Mouse (Mus musculus): ENCODE data around the gene Mrpl48.
"Not testable (repeated sequence)": the region's sequence is repeated elsewhere in the genome, so short reads cannot be mapped to it uniquely, and the experiment has no call there.

The Mrpl48 gene

DNA sequence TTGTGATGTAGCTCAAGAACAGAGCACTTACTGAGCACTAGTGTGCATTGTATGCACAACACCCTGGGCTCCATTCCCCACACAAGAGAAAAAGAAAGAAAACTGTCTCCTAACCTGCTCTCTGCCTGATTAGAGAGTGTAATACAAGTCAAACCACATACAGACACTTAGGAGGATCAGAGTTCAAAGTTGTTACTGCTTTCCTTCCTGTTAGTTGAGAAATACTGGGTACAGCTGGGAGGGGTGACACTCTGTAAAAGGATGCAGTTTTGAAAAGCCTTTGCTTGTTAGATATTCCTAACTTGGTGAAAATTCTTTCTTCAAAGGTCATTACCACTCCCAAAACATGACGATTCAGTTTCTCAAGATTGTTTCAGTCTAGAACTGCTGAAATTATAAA, 18.3 kb downstream of the Mrpl48 start:
- DNase-seq (ENCODE audit: low read depth, low spot score): no peak

DNA sequence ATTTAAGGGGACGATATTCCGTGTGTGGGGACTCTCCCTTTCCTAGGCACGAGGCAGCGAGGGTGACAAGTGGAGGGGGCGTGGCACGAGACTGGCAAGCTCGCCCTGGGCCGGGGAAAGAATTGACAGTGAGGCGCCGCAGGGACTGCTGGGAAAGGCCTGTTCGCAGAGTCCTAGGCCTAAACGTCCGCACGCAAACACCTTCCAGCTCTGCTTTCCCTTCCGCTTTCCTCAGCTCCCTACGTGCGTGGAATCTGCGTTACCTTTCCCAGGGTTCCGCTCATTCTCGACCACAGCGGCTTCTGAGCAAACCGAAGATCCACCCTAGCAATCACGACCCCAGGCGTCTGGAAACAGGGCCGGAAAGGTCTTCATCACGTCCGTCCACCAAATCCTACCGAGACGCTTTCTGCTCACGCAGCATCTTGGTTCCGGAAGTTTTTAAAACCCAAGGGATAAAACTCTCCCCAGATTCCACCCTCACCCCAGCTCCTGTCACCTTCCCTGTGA, 25.3 kb downstream of the Mrpl48 start:
- DNase-seq (ENCODE audit: low read depth, low spot score): peak; percentile 86

DNA sequence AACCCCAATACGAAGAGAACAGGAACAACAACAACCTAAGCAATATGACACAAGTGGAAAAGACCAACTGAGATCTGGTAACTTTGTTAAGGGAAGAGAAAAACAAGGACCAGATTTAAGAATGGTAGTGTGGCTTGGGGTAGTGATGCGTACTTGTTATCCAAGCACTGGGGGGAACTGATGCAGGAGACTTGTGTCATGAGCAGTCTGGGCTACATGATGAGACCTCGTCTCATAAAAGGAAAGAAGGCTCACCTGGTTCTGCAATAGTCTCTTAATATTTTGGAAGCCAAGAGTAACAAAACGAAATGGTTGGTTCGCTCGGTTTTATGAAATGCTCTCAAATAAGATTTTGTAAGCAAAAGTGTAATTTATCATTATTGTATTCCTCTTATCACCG, 25.9 kb downstream of the Mrpl48 start:
- DNase-seq (ENCODE audit: low read depth, low spot score): no peak

DNA sequence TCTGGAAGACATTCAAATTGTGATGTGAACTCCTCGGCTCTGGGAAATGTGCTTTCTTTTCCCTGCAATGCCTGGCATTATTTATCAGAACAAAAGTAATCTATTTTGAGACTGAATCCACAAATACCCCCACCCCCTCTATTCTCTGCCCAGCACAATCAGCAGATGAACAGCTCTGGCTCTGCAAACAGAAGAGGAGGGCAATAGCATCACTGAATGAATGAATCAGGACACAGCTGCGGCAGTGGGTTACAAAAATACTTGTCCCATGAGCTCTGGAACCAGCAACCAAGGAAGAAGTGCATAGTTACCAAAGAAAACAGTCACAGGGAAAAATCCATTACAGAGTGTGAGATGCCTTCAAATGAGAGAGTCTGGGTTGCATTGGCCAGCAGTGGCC, 29.3 kb downstream of the Mrpl48 start:
- DNase-seq (ENCODE audit: low read depth, low spot score): no peak

DNA sequence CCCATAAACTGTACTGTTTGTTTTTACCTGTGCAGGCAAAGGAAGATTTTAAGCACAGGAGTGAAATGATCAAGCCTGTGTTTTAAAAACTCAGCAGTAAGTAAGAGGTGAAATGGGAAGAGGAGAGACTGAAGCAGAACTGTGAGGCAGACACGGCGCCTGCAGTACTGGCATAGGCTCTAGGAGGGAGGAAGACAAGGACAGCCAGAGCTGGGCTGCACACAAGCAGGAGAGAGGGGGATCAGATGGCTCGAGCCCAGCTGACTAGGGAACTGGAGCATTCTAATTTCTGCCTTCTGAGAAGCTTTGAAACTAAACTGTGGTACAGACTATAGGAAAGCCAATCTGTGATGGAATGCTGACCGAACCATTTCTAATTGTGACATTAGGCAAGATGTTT, 35.4 kb downstream of the Mrpl48 start:
- no peak for DNase-seq (ENCODE audit: low read depth, low spot score)

DNA sequence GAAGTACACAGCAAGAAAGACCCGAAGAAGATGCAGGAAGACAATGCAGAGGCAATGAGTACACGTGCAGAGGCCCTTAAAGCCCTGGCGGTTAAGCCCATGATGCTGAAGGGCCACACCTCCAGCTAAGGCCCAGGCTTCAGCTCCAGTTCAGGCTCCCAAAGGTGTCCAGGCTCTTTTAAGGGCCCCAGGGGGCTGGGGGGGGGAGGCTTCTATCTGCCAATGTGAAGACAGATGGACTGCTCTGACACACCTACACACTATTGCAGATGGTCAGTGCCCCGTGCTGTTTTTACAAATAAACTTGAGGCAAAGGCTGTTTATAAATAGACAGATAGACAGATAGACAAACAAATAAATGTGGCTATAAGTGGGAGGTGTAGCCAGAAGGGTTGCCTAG, 36.0 kb downstream of the Mrpl48 start:
- DNase-seq (ENCODE audit: low read depth, low spot score): no peak

DNA sequence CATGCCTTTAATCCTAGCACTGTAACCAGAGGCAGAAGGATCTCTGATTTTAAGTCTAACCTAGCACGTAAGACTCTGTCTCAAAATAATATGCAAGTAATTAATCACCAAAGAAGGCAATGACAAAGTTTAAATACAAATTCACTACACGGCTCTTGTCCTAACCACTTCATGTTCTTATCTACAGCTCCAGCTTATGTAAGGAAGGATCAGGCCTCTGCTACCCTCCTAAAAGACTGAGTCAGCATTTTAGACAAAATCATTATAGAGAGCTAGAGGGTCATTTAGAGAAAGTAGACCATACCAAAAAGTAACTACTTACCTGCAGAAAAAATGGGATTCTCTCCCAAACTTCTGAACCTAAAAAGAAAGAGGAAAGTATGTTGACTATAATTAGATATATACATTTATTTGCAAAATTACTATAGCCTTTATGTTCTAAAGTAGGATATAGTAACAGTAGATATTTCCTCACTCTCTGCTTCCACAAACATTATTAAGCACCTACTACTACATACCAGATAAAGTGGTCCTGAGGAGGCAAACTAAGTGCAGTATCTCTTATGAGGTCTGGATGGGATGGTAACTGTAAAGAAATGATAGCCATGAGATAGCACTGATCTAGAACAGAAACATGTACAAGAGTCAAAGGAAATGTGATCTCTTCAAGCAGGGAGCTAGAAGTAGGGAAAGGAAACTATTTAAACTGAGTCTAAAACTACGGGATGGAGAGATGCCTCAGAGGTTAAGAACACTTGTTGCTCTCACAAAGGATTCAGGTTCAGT, 37.0 kb downstream of the Mrpl48 start:
- no peak for DNase-seq (ENCODE audit: low read depth, low spot score)

DNA sequence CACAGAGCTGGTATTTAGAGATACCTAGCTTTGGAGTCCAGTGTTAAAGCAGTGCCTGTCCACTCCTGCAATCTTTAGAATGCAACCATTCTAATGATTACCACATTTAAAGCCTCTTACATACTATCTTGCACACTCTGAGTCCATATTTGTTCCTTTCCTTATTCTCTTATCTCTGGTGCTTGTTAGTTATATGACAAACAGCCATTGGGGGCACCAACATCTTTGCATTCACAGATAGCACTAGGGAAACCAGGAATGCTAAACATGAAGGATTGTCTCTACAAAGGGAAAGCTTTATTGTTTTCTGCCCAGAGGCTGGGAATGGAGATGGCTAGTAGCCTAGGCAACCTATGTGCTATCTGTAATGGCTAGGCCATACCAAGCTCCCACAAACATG, 38.2 kb downstream of the Mrpl48 start:
- DNase-seq (ENCODE audit: low read depth, low spot score): no peak

DNA sequence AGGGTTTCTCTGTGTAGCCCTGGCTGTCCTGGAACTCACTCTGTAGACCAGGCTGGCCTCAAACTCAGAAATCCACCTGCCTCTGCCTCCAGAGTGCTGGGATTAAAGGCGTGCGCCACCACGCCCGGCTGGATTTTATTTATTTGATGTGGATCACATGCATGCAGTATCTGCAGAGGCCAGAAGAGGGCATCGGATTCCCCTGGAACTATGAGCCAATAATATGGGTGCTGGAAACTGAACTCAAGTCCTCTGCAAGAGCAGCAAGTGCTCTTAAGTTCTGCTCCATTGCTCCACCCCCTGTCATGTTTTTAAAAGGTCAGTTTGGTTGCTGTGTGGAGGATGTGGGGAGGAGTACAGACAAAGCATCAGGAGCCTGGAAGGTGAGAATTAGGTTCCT, 40.9 kb downstream of the Mrpl48 start:
- DNase-seq (ENCODE audit: low read depth, low spot score): not testable (repeated sequence)

DNA sequence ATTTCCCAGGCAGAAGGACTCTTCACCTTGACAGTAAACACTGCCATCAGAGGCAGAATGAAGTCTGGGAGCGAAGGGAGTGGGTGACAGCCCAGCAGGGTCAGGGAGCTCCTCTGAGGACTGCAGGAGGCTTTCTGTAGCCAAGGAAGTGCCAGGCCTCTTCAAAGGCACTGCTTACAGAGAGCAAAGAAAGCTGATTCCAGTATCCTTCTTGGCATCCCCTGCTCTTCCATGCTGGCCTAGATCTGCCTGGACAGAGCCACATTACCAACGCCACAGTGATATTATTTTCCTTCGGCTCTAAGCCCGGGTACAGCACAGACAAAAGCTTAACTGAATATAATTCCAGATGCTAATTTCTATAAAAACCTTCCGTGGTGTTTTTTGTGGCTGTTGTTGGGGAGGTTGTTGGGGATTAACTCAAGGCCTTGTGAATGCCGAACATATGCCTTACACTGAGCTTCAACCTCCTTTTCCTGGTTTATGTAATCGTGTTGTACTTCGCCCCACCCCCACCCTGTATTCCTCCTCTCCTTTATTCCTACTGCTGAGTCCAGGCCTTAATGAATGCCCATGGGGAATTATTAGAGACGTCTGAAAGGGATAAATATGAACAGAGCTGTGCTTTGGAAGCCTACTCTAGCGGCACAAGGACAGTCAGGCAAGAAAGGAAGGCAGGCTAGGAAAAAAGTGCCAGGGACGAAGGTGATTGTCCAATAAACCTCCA, 46.1 kb downstream of the Mrpl48 start:
- no peak for DNase-seq (ENCODE audit: low read depth, low spot score)

DNA sequence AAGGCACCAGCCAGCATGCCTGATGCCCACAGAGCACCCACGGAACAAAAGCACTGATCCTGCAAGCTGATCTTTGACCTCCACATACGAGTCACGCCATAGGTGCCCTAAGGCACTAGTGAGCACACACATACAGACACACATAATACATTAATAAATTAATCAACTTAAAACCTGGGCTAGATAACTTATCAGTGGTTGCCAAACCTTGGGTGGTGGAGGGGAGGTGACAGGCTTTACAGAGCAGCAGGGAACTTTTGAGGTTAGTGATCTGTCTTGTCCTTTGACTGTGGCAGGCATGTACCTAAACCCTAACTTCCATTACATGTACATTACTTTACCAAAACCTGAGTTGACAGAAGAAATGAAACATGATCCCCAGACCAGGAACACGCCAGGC, 48.8 kb downstream of the Mrpl48 start:
- DNase-seq (ENCODE audit: low read depth, low spot score): no peak

DNA sequence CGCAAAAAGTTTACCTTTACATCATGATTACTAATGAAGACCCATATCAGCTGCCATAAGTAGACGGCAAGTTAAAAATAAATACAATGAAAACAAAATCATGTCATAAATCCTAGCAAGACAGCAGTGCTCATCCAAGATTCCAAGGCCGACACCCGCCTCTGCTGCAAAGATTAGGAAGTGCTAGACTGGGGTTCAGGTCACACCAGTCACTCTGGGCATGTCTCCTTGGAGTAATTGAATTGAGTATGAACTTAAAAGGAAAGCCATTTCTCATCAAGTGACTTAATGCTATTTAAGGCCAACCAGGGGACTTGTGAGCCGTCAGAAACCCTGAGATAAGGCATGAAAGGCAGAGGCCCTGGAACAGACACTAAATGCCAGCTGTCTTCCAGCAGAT, 50.9 kb downstream of the Mrpl48 start:
- no peak for DNase-seq (ENCODE audit: low read depth, low spot score)

DNA sequence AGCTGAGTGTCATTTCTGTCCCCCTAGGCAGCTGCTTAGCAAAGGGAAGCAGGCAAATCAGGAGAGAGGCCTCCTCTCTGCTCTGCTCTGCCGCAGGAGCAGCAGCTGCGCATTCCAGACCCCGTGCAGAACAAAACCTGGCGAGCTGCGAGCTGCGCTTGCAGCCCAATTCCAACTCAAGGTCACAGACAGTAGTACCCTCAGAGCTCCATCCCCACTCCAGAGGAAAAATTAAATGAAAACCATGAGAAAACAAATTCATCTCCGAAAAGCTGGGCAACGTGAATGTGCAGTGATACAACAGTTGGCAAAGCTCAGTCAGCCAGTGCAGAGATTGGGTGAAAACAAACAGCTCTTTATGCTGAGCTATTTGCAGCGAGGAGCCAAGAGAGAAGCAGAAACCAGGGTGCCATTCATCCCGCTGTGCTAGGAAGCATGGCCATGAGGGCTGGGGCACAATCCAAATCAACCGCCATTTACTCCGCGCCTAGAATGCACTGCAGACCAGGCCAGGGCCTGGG, 52.6 kb downstream of the Mrpl48 start:
- no peak for DNase-seq (ENCODE audit: low read depth, low spot score)

DNA sequence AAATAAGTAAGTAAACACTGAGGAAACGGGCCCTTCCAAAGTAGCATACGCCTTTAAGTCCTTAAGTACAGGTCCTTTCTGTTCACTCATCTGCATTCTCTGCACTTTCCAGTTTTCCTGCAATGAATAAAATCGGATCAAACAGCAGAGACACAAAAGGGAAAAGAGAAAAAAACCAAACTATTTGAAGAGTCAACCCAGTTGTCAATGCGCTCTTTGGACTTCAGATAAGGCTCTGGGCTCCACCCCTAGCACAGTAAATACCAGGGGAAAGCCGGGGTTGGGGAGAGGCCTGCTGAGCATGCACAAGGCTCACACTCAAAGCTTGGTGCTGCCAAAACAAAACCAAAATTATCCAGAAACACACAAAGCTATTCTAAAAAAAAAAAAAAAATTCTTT, 53.2 kb downstream of the Mrpl48 start:
- no peak for DNase-seq (ENCODE audit: low read depth, low spot score)

DNA sequence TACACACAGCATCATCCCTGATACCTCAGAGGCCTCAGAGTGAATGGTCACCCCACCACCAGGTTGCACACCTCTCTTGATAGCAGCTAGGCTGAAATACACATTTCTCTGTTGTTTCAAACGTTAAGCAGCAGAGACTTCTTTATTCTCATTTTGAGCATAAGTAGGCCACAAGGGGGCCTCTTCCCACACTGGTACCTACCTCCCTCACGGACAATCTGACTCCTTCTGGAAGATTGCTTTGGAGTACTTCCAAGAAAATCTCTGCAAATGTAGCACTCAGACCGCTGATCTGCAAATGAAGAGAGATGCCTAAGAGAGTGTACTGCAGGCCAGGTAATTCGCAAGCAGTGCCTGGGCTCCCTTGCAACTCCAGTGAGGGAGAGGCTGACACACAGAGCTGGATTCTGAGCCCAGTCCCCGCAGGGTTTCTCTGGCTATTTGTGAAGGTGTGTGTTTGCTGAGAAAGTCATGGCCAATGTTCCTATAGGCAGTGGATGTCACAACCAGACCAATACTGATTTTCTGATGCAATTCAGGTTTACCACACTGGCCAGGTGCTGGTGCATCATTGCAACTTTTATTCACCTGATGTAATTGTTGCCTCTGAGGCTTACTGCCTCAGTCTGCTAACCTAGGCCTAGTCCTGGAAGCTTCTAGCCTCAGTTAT, 57.6 kb downstream of the Mrpl48 start:
- DNase-seq (ENCODE audit: low read depth, low spot score): no peak

DNA sequence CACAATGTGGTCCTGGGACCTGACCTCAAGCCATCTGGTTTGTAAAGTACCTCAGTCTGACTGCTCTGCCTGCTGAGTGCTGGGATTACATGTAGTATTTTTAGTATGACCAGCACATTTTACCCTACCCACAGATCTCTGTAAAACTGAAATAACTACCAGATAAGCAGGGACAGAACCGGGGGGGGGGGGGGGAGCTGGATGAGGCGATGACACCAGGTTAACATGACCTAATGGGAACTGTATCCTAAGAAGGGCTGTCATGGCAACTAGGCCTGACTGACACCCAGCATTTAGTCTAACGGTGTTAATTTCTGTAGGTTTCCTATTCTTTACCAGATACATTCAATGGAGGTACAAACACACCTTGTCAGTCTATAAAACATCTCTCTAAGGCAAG, 58.3 kb downstream of the Mrpl48 start:
- DNase-seq (ENCODE audit: low read depth, low spot score): no peak

DNA sequence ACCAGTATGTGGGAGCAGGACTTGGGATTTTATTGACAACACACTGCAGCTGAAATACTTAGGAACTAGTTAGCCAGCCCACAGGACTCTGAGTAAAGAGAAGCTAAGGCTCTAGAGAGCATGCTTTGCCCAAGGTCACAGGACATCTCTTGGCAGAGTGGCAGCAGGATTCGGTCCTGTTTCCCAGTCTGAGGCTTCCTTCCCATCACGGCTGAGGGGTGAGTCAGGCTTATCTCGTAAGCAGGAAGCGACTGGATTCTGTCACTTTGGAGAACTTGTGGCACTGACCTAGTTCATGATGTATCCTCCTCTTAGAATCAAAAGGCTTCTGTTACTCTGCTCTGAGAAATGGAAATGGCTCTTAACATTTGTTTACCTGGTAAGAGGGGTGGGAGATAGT, 60.5 kb downstream of the Mrpl48 start:
- DNase-seq (ENCODE audit: low read depth, low spot score): no peak

DNA sequence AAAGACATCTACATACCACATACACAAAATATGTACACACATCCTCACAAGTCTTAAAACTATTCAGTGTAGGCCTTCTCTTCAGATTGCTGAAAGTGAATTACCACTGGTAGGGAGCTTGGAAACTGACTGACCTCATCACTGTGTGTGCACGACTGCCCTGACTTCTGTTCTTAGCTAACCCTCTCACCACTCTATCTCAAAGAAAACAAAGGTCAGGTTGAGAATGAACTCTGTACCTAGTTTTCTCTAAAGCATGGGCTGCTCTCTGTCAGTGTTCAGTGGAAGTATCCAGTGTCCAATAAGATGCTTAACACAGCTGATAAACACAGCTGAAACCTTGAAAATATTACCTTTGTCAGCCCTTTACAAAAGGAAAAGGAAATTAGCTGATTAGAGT, 63.7 kb downstream of the Mrpl48 start:
- no peak for DNase-seq (ENCODE audit: low read depth, low spot score)

DNA sequence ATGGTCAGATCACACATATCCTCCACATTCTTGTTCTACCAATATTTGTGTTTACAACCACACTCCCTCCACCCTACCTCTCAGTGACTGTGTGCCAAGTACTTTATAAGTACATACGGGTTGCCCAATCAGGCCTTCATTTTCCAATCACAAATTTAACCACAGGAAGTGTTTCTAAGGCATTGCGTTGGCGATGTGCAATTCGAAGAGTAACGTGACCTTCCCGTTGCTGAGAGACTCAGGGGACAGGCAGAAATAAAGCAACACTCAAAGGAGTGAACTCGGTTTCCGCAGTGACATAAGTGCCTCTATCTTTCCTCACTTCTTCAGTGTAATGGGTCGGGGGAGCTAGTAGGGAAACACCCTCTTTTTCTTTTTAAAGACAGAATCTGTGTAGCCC, 68.6 kb downstream of the Mrpl48 start:
- no peak for DNase-seq (ENCODE audit: low read depth, low spot score)

DNA sequence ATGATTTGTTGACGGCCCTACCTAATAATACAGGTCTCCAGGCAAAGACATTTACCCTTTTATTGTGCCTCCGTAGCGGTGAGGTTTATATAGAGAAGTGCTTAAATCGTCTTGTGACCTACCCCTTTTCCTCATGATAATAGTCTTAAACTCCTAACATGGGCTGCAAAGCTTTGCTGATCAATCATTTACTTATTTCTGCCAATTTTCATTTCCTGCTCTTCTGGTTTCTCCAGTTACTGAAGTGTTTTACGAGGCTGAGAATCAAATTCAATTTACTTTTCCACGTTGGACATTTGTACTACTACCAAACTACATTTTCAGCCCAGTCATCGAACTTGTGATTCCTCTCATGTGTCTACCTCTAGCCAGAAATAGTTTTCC, 70.6 kb downstream of the Mrpl48 start:
- no peak for DNase-seq (ENCODE audit: low read depth, low spot score)

DNA sequence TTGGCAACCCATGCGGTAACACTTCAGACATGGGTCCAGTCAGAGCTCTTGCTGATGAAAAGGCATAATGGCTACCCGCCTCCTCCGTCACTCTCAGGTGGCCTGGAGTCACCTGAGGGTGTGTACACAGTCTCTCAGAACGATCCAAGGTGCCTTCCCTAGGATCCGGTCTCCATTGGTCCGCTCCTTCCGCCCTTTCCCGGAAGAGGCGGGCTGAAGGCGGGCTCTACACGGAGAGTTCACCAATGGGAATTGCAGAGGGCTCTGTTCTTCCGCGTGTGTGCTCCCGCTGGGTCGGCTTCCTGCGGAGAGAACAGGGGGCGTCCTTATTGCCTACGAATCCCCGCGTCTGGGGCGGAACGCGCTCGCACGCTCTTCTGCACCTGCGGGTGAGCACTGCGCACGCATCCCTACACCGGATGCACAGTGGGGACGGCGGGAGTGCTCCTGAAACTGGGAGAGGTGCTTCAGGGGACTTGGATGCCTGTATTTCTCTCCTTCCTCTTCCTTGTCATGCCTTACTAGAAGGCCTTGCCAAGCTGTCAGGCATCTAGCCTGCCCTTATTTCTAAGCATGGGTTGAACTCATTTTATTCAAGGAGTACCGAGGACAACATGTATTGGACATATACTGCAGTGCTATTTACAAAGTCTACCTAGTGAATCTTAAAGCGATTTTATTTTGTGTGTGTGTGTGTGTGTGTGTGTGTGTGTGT, 71.1 kb downstream of the Mrpl48 start, which contains the start of gene Coa4:
Gene Coa4, plus strand, starts transcription at position 268 of the 715 bp plus-strand sequence.
- peak; percentile 95 for DNase-seq (ENCODE audit: low read depth, low spot score)

DNA sequence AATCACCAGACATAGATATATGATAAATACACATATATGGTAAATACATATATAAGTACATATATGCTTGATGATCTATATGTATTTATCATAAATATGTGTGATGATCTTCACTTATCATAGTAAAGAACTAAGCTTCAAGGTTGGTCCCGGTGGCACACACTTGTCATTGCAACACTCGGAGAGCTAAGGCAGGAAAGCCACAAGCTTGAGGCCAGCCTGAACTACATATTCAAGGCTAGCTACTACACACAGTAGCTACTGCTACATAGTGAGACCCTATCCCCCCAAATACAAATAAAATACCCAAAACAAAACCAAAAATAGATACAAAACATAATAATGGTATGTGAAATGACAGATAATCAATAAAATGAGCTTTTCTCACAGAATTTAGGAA, 72.3 kb downstream of the Mrpl48 start:
- DNase-seq (ENCODE audit: low read depth, low spot score): no peak
